ENCODE assay signal across 11 mouse cellular contexts in genomic region chr17:47182118-47182517, GRCm38 (mm10).
DNase-seq lines count a peak whose midpoint lies in the region; ATAC-seq and TF ChIP-seq lines count a peak whose summit lies in the region.
"Had no signal": no experiment of that assay in that cellular context is flagged by ENCODE, and none has a peak within 500 bp of the region (broad histone marks: within the 10 kb centered on the region; RNA-seq: fewer than 3 reads in every experiment).

No protein-coding gene starts in this region.

- H3K27ac ChIP-seq in gastrocnemius, adult 2 months, result peak overlapping the region; percentile 54
- H3K27ac ChIP-seq in kidney, embryonic 14.5 days (ENCODE audit: low read depth, low read length), result peak overlapping the region; percentile 70
- H3K27ac ChIP-seq: liver, embryonic 15.5 days had no signal

- peaks cover 32% of the 10 kb centered on the region for H3K4me1 ChIP-seq in kidney, embryonic 14.5 days (ENCODE audit: control insufficient read depth, insufficient read depth, low read length)

- intact Hi-C loops in gastrocnemius, adult 2 months (cut with DNase I), result no loop called here

- no peak for TF ChIP-seq CTCF in gastrocnemius, adult 2 months (IDR thresholded peaks at IDR 0.05)

- H3K9ac ChIP-seq in kidney, embryonic 14.5 days (ENCODE audit: low read depth, low read length), result 0 out of 2 replicates have a peak overlapping the region, but pooled peaks have one; percentile 9
- H3K9ac ChIP-seq: liver, embryonic 15.5 days had no signal

- 46% methylated on average over 6 of the region's 6 CpGs for WGBS in kidney, embryonic 14.5 days

- DNase-seq in gastrocnemius, adult 2 months, result peak; percentile 44
- no peak for DNase-seq in gastrocnemius, postnatal 25 days
- peak; percentile 58 for DNase-seq in heart, adult 8-10 months (ENCODE audit: low spot score)
- peak; percentile 82 for DNase-seq in lung, postnatal 36 days
- no peak for DNase-seq in layer of hippocampus, adult 9-10 months (ENCODE audit: low spot score)
- no peak for DNase-seq in cerebellum, adult 8-10 months
- DNase-seq in frontal cortex, postnatal 14 days (ENCODE audit: low spot score in 2 of 2), result no peak
- DNase-seq: retina, postnatal 1 day had no signal

- no peaks in the 10 kb centered on the region for H3K27me3 ChIP-seq in kidney, embryonic 14.5 days (ENCODE audit: control insufficient read depth, insufficient read depth, low read length)
- H3K27me3 ChIP-seq: liver, embryonic 15.5 days had no signal

- no peaks in the 10 kb centered on the region for H3K9me3 ChIP-seq in kidney, embryonic 14.5 days (ENCODE audit: control insufficient read depth, low read length)
- H3K9me3 ChIP-seq: liver, embryonic 15.5 days had no signal

- H3K4me3 ChIP-seq in gastrocnemius, adult 2 months, result no peak overlapping the region
- no peak overlapping the region for H3K4me3 ChIP-seq in kidney, embryonic 14.5 days (ENCODE audit: low read length)
- H3K4me3 ChIP-seq: liver, embryonic 15.5 days had no signal

- no peak overlapping the region for H3K4me2 ChIP-seq in kidney, embryonic 14.5 days (replicated peaks; ENCODE audit: low read depth, low read length)
- H3K4me2 ChIP-seq: liver, embryonic 15.5 days had no signal

- H3K36me3 ChIP-seq in kidney, embryonic 14.5 days (ENCODE audit: control insufficient read depth, insufficient read depth, low read length), result no peaks in the 10 kb centered on the region
- H3K36me3 ChIP-seq: liver, embryonic 15.5 days had no signal

- ATAC-seq in kidney, embryonic 14.5 days (ENCODE audit: low FRiP score, low TSS enrichment), result no peak
- ATAC-seq: forebrain, embryonic 16.5 days had no signal

Comparison
In these comparisons a context has a peak if more than half of its experiments do, and no peak if none do; other contexts are left out.
1. DNase-seq: peak in gastrocnemius, adult 2 months (single experiment), heart, adult 8-10 months (single experiment) and lung, postnatal 36 days (single experiment); none in gastrocnemius, postnatal 25 days (single experiment), layer of hippocampus, adult 9-10 months (single experiment), cerebellum, adult 8-10 months (single experiment) and frontal cortex, postnatal 14 days (0 of 2).